Mouse (Mus musculus) midbrain, embryonic 10.5 days (tissue): ENCODE measurements around the gene Elmsan1. TPM values are rescaled to one million over a fixed set of nuclear protein-coding genes. Genes with fewer than 3 reads are reported as not detected.

Experiments used
- DNase-seq: peaks from one replicate; pipeline ENCODE4 v3.0.0-alpha.2; 2017; ENCODE audit warnings: low spot score
- H3K27ac ChIP-seq: fragments of 300-500 bp; sonication (generic); replicated peaks from 2 replicates; pipeline ENCODE4 v1.5.1; 2016; ENCODE audit warnings: mild to moderate bottlenecking
- H3K27me3 ChIP-seq: fragments of 300-500 bp; sonication (generic); 2 replicates; pipeline ENCODE4 v1.6.1; 2016; ENCODE audit warnings: low read depth, mild to moderate bottlenecking; ENCODE audit not compliant: poor library complexity, severe bottlenecking
- H3K36me3 ChIP-seq: fragments of 300-500 bp; sonication (generic); 2 replicates; pipeline ENCODE4 v1.6.1; 2016; ENCODE audit warnings: mild to moderate bottlenecking, moderate library complexity
- H3K4me1 ChIP-seq: fragments of 300-500 bp; sonication (generic); 2 replicates; pipeline ENCODE4 v1.6.1; 2016
- H3K4me3 ChIP-seq: fragments of 300-500 bp; sonication (generic); 2 replicates; pipeline ENCODE4 v1.5.1; 2016; ENCODE audit warnings: mild to moderate bottlenecking, moderate library complexity
- H3K9me3 ChIP-seq: fragments of 300-500 bp; sonication (generic); replicated peaks from 2 replicates; pipeline ENCODE4 v1.6.1; 2016; ENCODE audit warnings: mild to moderate bottlenecking
- WGBS: fragments of 180-500 bp; shearing (Covaris S2); methylation state at CpG from one replicate; pipeline ENCODE4 v1.1.7; 2016; 5-methylcytosine and 5-hydroxymethylcytosine counted together
- polyA plus RNA-seq: library from polyadenylated mRNA; unstranded; fragments of >200 nt; fragmentation: Nextera tagmentation; extraction: Ambion mirVana; gene quantifications from 2 replicates; pipeline ENCODE4 v1.2.1, GENCODE M21; 2016

The Elmsan1 gene
- polyA plus RNA-seq, 1 experiment from 2014 or later: 6.3 TPM

GRCm38 (mm10) chr12:84187752-84188601 lies 30.7 kb downstream of the Elmsan1 start:
- H3K36me3 ChIP-seq: peaks cover 33% of the 10 kb centered on the region
- H3K4me3 ChIP-seq: no peak overlapping the region
- H3K27me3 ChIP-seq: no peaks in the 10 kb centered on the region
- no peaks in the 10 kb centered on the region; the same call in 1 of the 2 replicates for H3K9me3 ChIP-seq
- no peak for DNase-seq
- H3K4me1 ChIP-seq: peaks cover 69% of the 10 kb centered on the region
- H3K27ac ChIP-seq: peak overlapping the region; percentile 53
- 84% methylated on average over 15 of the region's 15 CpGs for WGBS

- 88% methylated on average over 5 of the region's 5 CpGs for WGBS
- Histone ChIP-seq H3K4me1 (peaks cover 60% of the 10 kb centered on the region), H3K27ac (no peak overlapping the region), H3K27me3 (no peaks in the 10 kb centered on the region), H3K4me3 (no peak overlapping the region), H3K9me3 (no peaks in the 10 kb centered on the region; the same call in 1 of the 2 replicates), H3K36me3 (peaks cover 33% of the 10 kb centered on the region)
- DNase-seq: no peak
Observed at GRCm38 (mm10) chr12:84186950-84187349, 31.7 kb downstream of the Elmsan1 start.

GRCm38 (mm10) chr12:84186536-84186935 lies 32.1 kb downstream of the Elmsan1 start:
- no peak overlapping the region for H3K4me3 ChIP-seq
- no peak for DNase-seq
- H3K4me1 ChIP-seq: peaks cover 60% of the 10 kb centered on the region
- peaks cover 33% of the 10 kb centered on the region for H3K36me3 ChIP-seq
- H3K9me3 ChIP-seq: no peaks in the 10 kb centered on the region; the same call in 1 of the 2 replicates
- WGBS: 72% methylated on average over 3 of the region's 3 CpGs
- H3K27ac ChIP-seq: no peak overlapping the region
- no peaks in the 10 kb centered on the region for H3K27me3 ChIP-seq

GRCm38 (mm10) chr12:84185547-84185946 lies 33.1 kb downstream of the Elmsan1 start:
- DNase-seq: no peak
- H3K27ac ChIP-seq: no peak overlapping the region
- H3K27me3 ChIP-seq: no peaks in the 10 kb centered on the region
- no peaks in the 10 kb centered on the region; the same call in 1 of the 2 replicates for H3K9me3 ChIP-seq
- H3K4me1 ChIP-seq: peaks cover 58% of the 10 kb centered on the region
- 84% methylated on average over 6 of the region's 6 CpGs for WGBS
- no peak overlapping the region for H3K4me3 ChIP-seq
- H3K36me3 ChIP-seq: peaks cover 36% of the 10 kb centered on the region

- no peak for DNase-seq
- Histone ChIP-seq H3K27ac (no peak overlapping the region), H3K4me1 (peaks cover 57% of the 10 kb centered on the region), H3K27me3 (no peaks in the 10 kb centered on the region), H3K36me3 (peaks cover 36% of the 10 kb centered on the region), H3K4me3 (no peak overlapping the region), H3K9me3 (no peaks in the 10 kb centered on the region; the same call in 1 of the 2 replicates)
- 89% methylated on average over 5 of the region's 5 CpGs for WGBS
Observed at GRCm38 (mm10) chr12:84184979-84185378, 33.7 kb downstream of the Elmsan1 start.

GRCm38 (mm10) chr12:84181999-84182398 lies 36.7 kb downstream of the Elmsan1 start:
- Histone ChIP-seq H3K36me3 (peaks cover 29% of the 10 kb centered on the region), H3K4me1 (peaks cover 52% of the 10 kb centered on the region), H3K27ac (no peak overlapping the region; the same call in 1 of the 2 replicates), H3K27me3 (no peaks in the 10 kb centered on the region), H3K4me3 (no peak overlapping the region), H3K9me3 (no peaks in the 10 kb centered on the region; the same call in 1 of the 2 replicates)
- WGBS: 81% methylated on average over 6 of the region's 6 CpGs
- DNase-seq: no peak

GRCm38 (mm10) chr12:84180701-84181435 lies 37.8 kb downstream of the Elmsan1 start:
- Histone ChIP-seq H3K27me3 (no peaks in the 10 kb centered on the region), H3K4me3 (no peak overlapping the region), H3K4me1 (peaks cover 55% of the 10 kb centered on the region), H3K27ac (peak overlapping the region; percentile 57; the same call in 1 of the 2 replicates), H3K9me3 (no peaks in the 10 kb centered on the region), H3K36me3 (peaks cover 17% of the 10 kb centered on the region)
- WGBS: 89% methylated on average over 8 of the region's 8 CpGs
- DNase-seq: no peak

GRCm38 (mm10) chr12:84180090-84180489 lies 38.6 kb downstream of the Elmsan1 start:
- peaks cover 62% of the 10 kb centered on the region for H3K4me1 ChIP-seq
- no peak overlapping the region for H3K4me3 ChIP-seq
- WGBS: 92% methylated on average over 3 of the region's 3 CpGs
- no peaks in the 10 kb centered on the region for H3K9me3 ChIP-seq
- H3K27me3 ChIP-seq: no peaks in the 10 kb centered on the region
- no peak overlapping the region for H3K27ac ChIP-seq
- H3K36me3 ChIP-seq: peaks cover 11% of the 10 kb centered on the region
- no peak for DNase-seq

GRCm38 (mm10) chr12:84178652-84179445 lies 39.8 kb downstream of the Elmsan1 start:
- H3K4me1 ChIP-seq: peaks cover 74% of the 10 kb centered on the region
- no peaks in the 10 kb centered on the region for H3K9me3 ChIP-seq
- no peak overlapping the region for H3K4me3 ChIP-seq
- DNase-seq: no peak
- 57% methylated on average over 10 of the region's 10 CpGs for WGBS
- no peak overlapping the region for H3K27ac ChIP-seq
- H3K27me3 ChIP-seq: no peaks in the 10 kb centered on the region
- peaks cover 8% of the 10 kb centered on the region for H3K36me3 ChIP-seq

GRCm38 (mm10) chr12:84178052-84178451 lies 40.6 kb downstream of the Elmsan1 start:
- DNase-seq: no peak
- H3K4me1 ChIP-seq: peaks cover 74% of the 10 kb centered on the region
- peaks cover 16% of the 10 kb centered on the region for H3K36me3 ChIP-seq
- H3K4me3 ChIP-seq: no peak overlapping the region
- no peaks in the 10 kb centered on the region for H3K27me3 ChIP-seq
- H3K27ac ChIP-seq: no peak overlapping the region
- no peaks in the 10 kb centered on the region for H3K9me3 ChIP-seq
- 75% methylated on average over 1 of the region's 1 CpGs for WGBS

GRCm38 (mm10) chr12:84176886-84177765 lies 41.6 kb downstream of the Elmsan1 start:
- peak overlapping the region; percentile 92 for H3K27ac ChIP-seq
- no peak for DNase-seq
- no peaks in the 10 kb centered on the region for H3K27me3 ChIP-seq
- H3K9me3 ChIP-seq: no peaks in the 10 kb centered on the region
- peaks cover 25% of the 10 kb centered on the region for H3K36me3 ChIP-seq
- H3K4me3 ChIP-seq: peak overlapping the region; percentile 56; the same call in 1 of the 2 replicates
- H3K4me1 ChIP-seq: peaks cover 74% of the 10 kb centered on the region
- 32% methylated on average over 6 of the region's 6 CpGs for WGBS
